Mouse (Mus musculus): ENCODE measurements around the gene Emilin2. TPM values are rescaled to one million over a fixed set of nuclear protein-coding genes. Genes with fewer than 3 reads are reported as not detected.

Emilin2 gene
- polyA plus RNA-seq, 1 experiment, result 7.0 TPM

- DNase-seq (ENCODE audit: low spot score), result no peak
Measured at GRCm38 (mm10) chr17:71204809-71205091, 107.0 kb downstream of the Emilin2 start.

GRCm38 (mm10) chr17:71203998-71204808 is 107.6 kb downstream of the Emilin2 start:
- no peak for DNase-seq (ENCODE audit: low spot score)

Other genes with a start within 250 kb of the Emilin2 start
- gene Lpin2, start 129.4 kb downstream of the Emilin2 start, polyA plus RNA-seq (2012; rRNA removed), result 13.7 and 18.8 TPM in 2 replicates
- 0.47 and 1.2 TPM in 2 replicates for gene Gm4707, start 147.9 kb upstream of the Emilin2 start, polyA plus RNA-seq (2012; rRNA removed)
- 25.9 and 26.4 TPM in 2 replicates for gene Smchd1, start 163.4 kb upstream of the Emilin2 start, polyA plus RNA-seq (2012; rRNA removed)
- 0.96 and 1.1 TPM in 2 replicates for gene Ndc80, start 214.9 kb upstream of the Emilin2 start, polyA plus RNA-seq (2012; rRNA removed)
- gene Spdya, start 240.1 kb upstream of the Emilin2 start, polyA plus RNA-seq (2012; rRNA removed), result 0.35 and 0.76 TPM in 2 replicates